Mouse (Mus musculus) fibroblast of lung, adult 2 months (primary cell): ENCODE results near the gene Sgms2.

Experiments used
- DNase-seq: peaks from one replicate; pipeline ENCODE4 v3.0.0-alpha.2; 2011; ENCODE audit warnings: low read depth

Sgms2 gene

DNA sequence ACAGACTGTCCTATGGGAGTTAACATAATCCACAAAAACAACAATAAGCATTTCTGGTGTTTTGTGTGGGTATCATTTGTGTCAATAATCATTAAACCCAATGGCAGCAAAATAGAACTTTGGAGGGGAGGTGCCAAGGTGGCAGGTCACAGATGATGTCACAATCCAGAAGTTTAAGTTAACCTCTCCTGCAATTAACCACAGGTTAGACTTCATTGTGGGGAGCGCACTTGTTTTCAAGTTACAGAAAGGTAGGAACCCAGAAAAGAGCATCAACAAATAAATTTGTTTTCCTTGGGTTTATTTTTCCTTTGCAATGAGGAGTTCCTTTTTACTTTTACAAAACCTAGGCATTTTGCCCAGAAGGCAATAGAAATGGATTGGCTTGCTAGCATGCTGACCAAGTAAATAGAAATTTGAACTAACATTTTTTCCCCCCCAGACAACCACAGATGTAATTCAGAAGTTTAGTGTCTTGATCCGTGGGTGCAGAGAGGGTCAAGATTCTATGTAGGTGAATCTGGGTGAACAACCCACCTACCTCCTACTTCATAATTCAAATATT is at the start of gene Sgms2:
Gene Sgms2, minus strand, starts transcription at position 51 of the 565 bp plus-strand sequence.
- DNase-seq, result peak; percentile 39

DNA sequence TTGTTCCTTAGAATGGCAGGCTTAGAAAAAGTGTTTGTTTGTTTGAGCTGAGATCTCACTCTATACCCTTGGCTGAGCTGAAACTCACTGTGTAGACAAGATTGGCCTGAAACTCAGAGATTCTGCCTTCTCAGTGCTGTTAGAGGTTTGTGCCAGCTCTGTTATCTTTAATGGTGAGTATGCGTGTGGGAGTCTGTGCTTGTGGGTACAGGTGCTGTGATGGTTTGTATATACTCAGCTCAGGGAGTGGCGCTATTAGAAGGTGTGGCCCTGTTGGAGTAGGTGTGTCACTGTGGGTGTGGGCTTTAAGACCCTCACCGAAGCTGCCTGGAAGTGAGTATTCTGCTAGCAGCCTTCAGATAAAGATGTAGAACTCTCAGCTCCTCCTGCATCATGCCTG is 34.0 kb upstream of the Sgms2 start:
- no peak for DNase-seq

DNA sequence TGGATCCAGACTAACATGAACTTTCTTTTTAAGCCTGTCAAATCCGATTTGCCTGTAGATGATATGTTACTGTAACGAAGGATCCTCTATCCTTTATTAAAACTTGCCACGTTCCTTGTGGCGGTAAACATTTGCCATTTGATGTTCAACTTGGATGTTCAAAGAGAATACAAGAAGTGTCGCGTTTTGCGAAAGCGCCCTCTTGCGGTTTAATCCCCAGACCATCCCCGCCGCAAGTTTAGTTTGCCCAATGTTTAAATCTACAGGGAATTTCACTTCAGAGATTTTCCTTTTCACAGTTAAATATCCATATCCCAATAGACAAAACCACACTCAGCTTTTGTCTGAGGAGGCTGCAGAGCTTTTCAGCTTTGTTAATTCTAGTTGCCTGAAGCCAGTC is 33.6 kb upstream of the Sgms2 start:
- DNase-seq, result peak; percentile 13

DNA sequence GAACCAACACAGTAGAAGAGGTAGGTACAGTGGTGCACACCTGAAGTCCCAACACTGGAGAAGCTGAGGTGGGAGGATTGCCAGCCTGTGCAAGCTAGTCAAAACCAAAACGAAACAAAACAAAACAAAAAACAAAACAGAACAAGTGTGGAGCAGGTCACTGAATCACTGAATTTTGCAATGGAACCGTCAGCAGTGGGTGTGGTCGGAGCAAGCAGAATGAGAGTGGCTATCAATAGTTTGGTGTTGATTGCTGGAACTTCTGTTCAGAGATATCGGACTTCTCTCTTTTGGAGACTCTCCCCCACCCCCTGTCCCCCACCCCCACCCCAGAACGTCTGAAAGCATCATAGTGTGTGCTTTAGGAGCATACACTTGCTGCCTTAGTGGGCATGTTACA is 33.0 kb upstream of the Sgms2 start:
- DNase-seq, result no peak

DNA sequence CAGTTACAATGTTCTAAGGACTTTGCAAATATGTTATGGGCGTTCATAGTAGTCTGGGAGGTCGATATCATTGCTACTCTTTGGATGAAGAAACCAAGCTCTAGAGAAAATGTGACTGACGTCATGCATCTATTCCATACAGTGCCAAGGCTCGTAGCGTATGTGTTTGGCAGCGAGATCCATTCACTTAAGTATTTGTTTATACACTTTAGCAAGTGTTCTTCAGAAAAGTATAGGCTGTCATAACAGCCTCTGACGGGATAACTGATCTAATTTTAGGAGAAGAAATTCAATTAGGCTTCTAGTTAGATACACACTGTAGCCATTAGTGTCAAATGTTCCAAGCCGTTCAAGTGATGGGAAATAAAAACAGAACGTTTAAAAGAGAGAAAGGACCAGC is 32.5 kb upstream of the Sgms2 start:
- DNase-seq, result no peak

GRCm38 (mm10) chr3:131522243-131522642 is 31.0 kb upstream of the Sgms2 start:
- DNase-seq, result peak; percentile 9

GRCm38 (mm10) chr3:131521206-131521605 is 30.0 kb upstream of the Sgms2 start:
- DNase-seq, result no peak

GRCm38 (mm10) chr3:131517756-131518155 is 26.5 kb upstream of the Sgms2 start:
- no peak for DNase-seq

GRCm38 (mm10) chr3:131516332-131516999 is 25.3 kb upstream of the Sgms2 start:
- no peak for DNase-seq

GRCm38 (mm10) chr3:131511616-131512015 is 20.4 kb upstream of the Sgms2 start:
- no peak for DNase-seq

DNA sequence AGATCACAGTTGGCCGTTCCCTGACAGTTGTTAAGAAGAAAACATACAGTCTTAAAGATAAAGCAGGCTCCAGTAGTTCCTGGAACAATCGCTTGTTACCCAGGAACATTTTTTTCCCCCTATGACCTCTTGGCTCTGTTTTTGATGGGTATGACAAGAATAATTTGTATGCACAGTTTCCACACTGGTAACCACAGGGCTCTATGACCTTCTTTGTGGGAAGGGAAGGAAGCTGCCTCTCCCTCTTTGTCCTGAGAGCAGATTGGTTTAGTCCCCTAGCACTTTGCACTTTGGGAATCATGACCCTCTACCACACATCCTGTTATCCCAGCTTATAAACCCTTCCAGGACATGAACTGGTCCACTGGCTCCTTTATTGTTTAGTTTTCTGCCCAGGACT is 16.8 kb upstream of the Sgms2 start:
- no peak for DNase-seq

DNA sequence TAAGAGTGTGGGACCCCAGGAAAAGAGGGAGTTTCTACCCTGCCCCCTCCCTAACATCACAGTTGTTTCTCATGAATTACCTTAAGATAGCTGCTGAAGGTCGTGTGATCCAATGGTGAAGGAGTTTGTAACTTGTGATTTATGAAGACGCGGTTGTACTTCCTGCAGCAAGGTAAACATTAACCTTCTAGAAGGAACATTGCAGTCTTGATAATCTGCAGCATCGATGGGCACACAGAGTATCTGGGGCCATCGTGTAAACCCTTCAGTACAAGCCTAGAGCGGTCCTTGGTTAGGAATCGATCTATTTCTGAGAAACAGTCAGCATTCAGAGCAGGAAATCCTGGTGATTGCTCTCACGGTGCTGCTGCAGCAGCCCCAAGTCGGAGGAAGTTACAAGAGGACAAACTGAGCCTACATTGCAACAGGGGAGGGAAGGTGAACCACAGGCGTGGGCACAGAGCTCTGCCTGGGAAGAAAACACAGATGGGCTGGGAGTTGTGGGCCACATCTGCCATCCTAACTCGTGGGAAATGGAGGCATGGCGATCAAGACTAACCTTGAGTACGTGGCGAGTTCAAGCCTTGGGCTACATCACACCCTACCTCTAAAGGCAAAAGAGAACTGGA is 13.5 kb upstream of the Sgms2 start:
- DNase-seq, result no peak

DNA sequence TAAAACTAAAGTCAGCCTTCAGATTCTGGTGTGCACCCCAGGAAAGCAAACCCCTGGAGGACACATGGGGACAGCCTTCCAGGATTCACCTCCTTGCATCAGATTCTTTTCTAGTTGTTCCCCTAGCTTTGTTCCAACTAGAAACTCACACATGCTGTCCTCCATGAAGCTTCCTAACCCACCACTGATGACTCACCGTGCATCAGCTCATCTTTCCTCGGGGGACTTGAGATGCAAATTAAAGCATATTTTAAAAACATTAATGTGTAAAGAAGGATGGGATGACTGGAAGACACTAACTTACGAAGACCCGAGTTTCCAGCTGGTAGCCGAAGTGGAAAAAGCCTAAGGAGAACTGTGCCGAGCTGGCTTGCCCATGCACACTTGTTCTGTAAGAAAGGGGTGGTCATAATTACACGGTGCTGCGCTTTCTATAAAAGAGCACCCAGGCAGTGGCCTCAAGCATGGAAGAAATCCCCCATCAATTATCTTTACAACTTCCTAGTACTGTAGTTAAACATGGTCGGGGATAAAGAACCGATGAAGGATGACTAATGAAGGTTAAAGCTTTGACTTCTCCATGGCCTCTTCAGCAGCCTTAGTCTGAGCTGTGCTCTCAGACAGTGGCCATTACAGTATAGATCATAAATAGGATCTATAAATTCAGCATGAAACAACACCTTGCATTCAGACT is 10.6 kb upstream of the Sgms2 start:
- no peak for DNase-seq

DNA sequence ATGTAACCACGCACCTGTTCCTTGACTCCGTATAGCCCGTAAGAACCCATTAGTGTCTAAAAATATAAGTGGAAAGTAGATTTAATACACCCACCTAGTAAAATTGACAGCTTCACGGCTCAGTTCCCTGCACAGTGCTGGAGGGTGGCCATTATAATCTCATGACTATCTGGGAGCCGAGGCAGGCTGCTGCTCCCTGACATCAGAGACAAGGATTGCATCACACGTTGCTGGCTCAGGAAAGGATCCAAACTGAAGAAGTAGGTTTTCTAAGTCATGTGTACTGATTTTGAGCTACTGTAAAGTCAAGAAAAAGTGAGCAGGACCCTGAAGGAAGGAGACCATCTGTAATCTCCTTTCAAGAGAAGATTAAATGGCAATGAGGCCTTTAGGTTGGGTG is 8.4 kb upstream of the Sgms2 start:
- DNase-seq, result no peak

GRCm38 (mm10) chr3:131496506-131497122 is 5.4 kb upstream of the Sgms2 start:
- no peak for DNase-seq

GRCm38 (mm10) chr3:131495076-131495475 is 3.9 kb upstream of the Sgms2 start:
- no peak for DNase-seq

GRCm38 (mm10) chr3:131493194-131493593 is 2.0 kb upstream of the Sgms2 start:
- DNase-seq, result no peak

- no peak for DNase-seq
Measured at GRCm38 (mm10) chr3:131491980-131492379, 769 bp upstream of the Sgms2 start.

DNA sequence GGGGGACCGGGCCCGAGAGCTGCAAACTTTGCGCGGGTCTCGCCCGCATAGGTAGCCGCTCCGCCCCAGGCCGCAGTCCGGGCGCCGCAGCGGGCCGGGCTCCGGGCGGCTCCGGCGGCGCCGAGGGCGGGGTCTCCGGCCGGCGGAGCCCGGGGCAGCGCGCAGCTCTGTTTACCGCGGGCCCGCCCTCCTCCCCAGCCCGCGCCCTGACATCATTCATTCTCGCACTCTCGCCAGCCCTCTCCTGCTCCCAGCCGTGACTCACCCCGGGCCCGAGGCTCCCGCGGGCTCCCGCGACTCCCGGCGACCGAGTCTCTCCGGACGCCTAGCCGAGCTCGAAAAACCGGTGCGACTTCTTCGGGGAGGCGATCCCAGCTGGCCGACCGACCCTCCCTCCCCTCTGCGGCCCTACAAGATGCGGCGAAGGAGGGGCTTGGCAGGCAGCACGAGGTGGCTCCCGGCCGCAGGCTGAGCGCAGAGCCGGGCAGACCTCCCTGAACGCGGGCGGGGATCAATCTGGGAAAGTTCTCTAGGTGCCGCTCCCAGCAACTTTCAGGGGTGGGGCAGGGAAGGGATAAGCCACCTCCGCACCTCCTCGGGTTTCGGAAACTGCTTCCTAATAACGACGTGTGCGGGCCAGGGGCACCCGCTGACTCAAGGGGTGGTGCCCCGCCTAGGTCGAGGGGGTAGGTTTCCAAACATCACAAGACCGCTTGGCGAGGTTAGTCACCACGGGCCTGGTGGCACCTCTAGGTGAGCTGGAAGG is 885 bp downstream of the Sgms2 start:
- DNase-seq, result peak; percentile 71

DNA sequence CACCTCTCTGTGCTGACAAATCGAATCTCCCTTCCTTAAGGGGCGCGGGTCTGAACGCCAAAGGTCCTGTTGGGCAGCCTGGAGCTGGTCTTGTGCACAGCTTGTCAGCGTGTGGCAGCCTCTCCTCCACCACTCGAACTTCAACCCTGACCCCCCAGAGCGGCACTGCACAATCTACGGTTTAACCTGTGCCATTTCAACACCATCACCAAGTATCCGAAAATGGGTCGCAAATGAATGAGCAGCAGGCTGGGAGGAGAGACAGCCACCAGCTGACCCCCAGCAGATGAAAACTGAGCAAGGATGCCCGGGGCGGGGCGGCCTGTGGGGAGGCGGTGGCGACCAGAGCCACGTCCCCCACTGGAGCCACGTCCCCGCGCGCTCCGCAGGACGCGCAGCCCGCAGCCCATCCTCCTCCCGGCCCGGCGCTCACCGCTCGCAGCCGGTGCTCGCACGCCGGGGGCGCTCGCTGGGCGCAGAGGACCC is 1.5 kb downstream of the Sgms2 start:
- DNase-seq, result peak; percentile 31

GRCm38 (mm10) chr3:131488969-131489368 is 2.2 kb downstream of the Sgms2 start:
- no peak for DNase-seq

DNA sequence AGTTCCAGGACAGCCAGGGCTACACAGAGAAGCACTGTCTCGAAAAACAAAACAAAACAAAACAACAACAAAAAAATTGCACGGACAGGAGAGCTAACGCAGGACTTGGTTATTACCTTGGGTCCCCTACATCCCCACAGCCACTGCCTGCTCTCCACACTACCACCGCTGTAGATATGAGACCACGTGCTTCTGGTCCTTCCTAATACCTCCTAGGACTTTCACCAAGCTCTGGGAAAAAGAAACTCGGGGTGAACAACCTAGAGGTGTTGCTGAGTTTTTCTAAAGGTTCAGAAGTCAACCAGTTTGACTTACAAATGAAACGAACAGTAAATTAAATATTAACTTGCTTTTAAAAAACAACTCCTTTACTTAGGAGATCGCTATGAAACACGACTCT is 2.8 kb downstream of the Sgms2 start:
- DNase-seq, result no peak
